Comparison of ENCODE assay signal across 16 mouse cellular contexts in the genomic region with DNA sequence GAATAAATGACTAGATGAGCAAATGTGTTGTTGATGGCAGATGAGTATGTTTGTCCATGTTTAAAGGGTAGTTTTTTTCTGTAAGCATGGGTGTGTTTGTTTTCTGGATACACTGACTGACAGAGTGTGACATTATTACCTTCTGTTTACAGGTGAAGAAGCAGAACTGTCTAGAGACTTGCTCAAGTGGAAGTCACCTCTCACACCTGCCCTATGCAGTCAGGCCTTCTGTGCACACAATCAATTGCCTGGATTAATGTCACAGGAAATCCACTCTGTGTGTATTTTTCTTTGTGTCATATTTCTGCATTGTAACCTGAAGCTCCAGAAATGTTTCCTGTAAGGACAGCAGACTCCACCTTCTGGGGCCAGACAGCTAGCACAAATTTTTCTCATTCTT.
"Had no signal": no experiment of that assay in that cellular context is flagged by ENCODE, and none has a peak within 500 bp of the region (broad histone marks: within the 10 kb centered on the region; RNA-seq: fewer than 3 reads in every experiment).

No protein-coding gene starts in this region.

- H3K36me3 ChIP-seq: midbrain, embryonic 10.5 days; midbrain, embryonic 12.5 days; neural tube, embryonic 13.5 days; neural tube, embryonic 15.5 days had no signal

- H3K9me3 ChIP-seq: midbrain, embryonic 10.5 days; midbrain, embryonic 12.5 days; neural tube, embryonic 13.5 days; neural tube, embryonic 15.5 days had no signal

- H3K4me2 ChIP-seq: lung, embryonic 14.5 days; midbrain, embryonic 12.5 days; neural tube, embryonic 13.5 days; neural tube, embryonic 15.5 days had no signal

- DNase-seq: lung, adult 18-20 months; lung, embryonic 14.5 days; lung, postnatal 10 days; lung, postnatal 4 days; midbrain, embryonic 14.5 days; right cerebral cortex, postnatal 14 days; thymus, adult 18-20 months; thymus, postnatal 14 days; thymus, postnatal 36 days had no signal

- H3K9ac ChIP-seq: liver, embryonic 14.5 days; lung, embryonic 14.5 days; midbrain, embryonic 12.5 days; neural tube, embryonic 13.5 days; neural tube, embryonic 15.5 days had no signal

- H3K4me1 ChIP-seq: midbrain, embryonic 10.5 days; midbrain, embryonic 12.5 days; neural tube, embryonic 13.5 days; neural tube, embryonic 15.5 days had no signal

- ATAC-seq: midbrain, embryonic 16.5 days had no signal

- H3K27ac ChIP-seq: liver, embryonic 14.5 days; midbrain, embryonic 10.5 days; midbrain, embryonic 12.5 days; neural tube, embryonic 13.5 days; neural tube, embryonic 15.5 days had no signal

- H3K27me3 ChIP-seq: midbrain, embryonic 12.5 days; neural tube, embryonic 13.5 days; neural tube, embryonic 15.5 days had no signal

- H3K4me3 ChIP-seq: midbrain, embryonic 10.5 days; midbrain, embryonic 12.5 days; myocyte; neural tube, embryonic 13.5 days; neural tube, embryonic 15.5 days had no signal
